Mouse (Mus musculus) lung, postnatal 14 days (tissue): ENCODE results near the gene Pbx3.

Experiments
- DNase-seq: peaks from one replicate; pipeline ENCODE4 v3.0.0; 2021

Gene Pbx3

DNA sequence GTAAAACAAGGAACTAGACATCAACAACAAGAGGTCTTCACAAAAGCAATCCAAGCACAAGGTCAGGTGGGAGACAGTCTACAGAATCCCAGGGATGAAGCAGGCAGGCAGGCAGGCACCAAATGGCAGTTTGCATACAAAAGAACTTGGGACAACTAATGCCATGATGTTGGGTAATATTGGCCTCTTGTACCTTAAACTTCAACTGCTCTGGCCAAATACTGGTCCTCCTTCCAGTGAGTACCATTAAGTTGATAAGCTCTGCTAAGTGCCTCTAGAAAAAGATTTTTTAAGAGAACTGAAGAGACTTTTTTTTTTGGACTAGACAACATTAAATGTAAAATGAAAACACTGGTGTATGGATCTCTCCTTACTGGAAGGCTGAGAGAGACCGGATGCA is 83.2 kb downstream of the Pbx3 start:
- no peak for DNase-seq

DNA sequence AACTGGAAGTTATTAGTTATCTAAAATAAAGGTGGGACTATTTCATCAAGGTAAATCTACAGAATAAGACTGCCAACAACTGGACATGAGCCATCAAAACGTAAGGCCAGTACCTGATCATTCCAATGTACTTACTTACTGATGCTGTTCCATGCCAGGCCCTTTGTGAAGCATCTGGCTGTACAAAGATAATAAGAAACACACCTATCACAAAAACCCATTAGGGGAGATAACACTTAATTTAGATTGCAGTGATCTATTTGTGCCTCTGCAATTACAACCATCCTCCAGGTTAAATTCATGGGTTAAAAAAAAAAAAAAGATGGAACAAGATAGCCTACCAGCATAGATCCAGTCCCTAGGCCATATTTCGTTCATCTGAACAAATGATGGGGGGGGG is 88.7 kb downstream of the Pbx3 start:
- no peak for DNase-seq

DNA sequence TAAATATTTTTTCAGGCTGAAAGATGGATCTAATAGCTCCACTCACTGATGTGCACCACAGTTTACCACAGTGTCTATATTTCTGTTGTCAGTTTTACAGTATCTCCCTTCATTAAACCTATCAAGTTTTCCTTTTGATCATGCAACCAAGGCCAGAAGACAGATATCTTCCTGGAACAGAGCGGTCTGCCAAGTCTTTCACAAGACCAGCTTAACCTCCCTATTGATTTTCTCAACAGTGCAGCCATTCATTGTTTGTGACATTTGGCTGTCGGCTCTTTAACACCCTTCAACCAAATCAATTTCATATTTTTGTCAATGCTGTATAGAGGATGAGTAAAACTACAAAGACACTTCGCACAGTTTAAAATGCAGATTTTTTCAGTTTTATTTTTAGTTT is 91.9 kb downstream of the Pbx3 start:
- DNase-seq = no peak

DNA sequence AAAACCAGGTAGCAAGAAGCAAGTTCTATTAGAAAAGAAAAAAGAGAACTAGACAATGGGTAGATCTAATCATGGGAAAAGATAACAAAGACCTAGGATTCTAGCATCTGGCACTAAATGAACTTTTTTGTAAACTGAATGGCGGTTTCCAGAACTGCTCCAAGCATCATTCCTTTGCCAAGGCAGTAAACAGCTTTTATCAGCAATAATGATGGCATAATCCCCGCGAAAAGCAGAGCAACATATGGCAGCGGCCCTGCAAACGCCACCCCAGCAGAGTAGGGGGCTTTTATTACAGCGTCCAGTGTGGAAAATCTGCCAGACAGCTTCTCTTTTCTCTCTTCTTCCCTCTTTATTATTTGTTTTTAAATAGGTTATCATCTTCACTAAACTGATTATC is 93.2 kb downstream of the Pbx3 start:
- no peak for DNase-seq

DNA sequence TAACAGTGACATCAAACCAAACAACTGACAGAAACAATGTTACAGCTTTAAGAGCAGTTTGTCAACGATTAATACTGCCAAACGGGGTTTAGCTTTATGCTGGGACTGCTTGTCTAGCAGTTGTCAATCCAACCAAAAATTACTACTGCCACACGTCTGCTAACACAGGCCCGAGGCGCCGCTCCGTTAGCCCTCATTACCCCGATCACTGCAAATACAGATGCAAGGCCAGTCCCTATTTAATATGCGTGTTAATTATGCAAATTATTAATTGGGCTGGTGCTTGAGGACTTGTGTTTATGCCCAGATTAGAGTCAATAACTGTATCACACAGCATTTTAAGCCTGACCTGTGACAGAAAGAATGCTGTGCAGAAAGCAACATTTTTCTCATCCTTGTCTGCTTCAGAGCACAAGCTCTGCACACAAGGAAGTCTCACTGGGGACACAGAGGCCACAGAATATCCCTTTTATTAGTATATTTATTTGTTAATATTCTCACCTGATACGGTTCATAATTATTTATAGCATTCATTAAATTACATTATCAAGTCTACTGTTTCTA is 97.2 kb downstream of the Pbx3 start:
- no peak for DNase-seq

DNA sequence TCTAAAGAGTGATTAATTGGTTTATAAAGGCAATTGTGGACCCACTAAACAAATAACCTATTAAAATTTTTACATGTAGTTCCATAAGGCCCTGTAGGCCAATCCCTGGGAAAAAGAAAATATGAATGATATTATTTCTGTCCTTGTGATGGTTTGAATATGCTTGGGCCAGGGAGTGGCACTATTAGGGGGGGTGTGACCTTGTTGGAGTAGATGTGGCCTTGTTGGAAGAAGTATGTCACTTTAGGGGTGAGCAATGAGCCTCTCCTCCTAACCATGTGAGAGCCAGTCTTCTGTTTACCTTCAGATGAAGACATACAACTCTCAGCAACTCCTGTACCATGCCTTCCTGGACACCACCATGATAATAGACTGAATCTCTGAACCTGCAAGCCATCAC is 110.9 kb downstream of the Pbx3 start:
- no peak for DNase-seq

DNA sequence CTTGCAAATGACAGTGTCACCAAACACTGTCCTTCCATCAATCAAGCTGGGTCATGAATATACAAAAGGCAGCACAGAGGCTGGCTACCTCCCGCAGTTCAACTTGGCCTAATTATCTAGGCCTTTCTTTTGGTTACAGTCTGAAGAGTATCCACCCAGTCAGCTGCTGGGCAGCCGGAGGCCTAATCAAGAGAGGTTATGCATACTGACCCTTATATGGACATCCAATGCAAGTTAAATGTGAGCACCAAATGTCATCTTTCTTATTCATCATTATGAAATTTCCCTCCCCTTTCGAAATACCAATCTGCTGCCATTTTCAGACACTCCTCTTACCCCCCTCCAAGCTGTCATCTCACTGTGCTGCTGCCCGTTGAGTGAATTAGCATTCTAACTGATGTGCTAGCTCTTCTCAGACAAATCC is 112.3 kb downstream of the Pbx3 start:
- no peak for DNase-seq

DNA sequence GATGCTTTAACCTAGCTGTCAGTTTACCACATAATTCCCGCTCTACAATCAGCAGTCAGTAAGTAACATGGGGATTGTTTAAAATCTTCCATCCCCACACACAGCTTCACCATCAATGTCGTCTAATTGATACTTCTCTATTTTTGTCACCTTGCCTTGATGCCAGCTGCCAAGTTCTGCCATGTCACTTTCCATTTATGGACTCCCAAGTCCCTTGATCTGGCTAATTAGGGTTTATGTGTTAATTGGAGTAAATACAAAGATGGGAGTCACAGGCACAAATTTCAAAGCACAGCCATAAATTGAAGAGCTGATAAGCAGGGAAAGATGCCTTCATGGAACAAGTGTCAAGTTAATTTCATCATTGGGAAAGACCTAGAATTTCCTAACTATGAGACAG is 114.7 kb downstream of the Pbx3 start:
- DNase-seq = no peak

DNA sequence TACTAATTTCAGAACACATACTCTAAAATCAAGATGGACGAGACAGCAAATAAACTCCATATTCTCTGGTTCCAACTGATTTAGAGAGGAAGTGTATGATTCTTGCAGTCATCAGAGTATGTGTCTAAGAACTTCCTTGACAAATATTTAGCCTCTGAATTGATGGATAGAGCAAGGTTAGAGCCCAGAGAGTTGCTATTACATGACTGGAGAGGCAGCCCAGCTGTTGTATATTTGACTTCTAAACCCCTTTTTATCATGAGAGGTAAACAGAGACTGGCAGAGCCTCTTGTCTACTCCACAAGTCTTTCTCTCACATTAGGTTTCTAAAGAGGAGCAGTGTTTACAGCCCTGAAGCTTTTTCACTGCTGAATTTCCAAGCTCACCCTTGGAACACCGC is 115.3 kb downstream of the Pbx3 start:
- no peak for DNase-seq

DNA sequence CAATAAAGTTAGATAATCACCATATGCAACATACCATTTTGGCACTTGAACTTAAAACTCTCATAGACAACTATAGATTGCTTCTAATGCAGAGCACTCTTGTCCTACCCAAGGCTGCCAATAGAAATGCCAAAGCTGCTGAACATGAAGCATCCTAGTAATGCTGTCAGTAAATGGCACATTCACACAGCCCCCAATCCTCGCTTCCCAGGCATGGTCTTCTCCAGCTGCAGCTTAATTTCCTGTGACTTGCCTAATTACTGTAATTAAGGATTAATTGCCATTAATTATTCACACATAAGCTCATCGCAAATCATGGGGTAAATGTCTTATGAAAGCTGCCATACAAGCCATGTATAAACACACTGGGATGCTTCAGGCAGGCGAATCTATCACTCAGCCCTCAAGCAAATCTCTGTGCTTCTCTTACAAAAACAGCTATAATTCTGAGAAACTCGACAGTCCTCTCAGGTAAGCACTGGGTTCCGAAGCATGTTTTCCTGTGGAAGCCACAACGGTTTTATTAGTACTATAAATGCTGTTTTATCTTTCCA is 116.9 kb downstream of the Pbx3 start:
- DNase-seq = no peak

DNA sequence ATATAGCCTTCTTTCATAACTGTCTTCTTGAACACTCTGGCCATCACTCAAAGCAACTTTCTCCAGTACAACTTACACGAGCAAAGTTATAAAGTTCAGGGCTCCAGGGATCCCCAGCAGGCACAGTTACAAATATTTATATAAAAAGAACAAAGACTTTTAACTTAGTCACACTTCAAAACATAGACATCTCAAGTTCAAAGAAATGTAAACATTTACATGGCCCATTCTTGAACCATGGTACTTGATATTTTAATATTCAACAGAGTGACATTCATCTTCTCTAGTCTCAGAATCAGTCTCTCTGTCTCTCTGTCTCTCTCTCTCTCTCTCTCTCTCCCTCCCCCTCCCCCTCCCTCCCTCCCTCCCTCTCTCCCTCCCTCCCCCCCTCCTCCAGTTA is 119.3 kb downstream of the Pbx3 start:
- DNase-seq = no peak

DNA sequence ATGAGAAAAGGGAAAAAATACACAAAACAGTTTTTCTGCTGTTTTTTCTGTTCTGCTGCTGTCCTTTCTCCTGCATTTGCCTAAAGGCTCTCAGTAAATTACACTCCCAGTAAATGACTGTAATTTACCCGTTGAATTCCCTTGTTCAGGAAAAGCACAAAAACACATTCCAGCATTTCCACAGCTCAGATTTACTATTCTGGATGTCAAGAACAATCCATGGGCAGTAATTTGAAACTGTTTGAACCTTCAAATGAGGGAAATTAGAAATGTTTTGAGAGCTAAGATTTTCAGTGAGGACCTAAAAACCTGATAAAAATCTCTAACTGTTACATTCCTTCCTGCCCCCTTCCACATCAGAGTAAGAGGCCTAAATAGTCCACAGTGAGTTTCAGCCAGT is 119.8 kb downstream of the Pbx3 start:
- no peak for DNase-seq

DNA sequence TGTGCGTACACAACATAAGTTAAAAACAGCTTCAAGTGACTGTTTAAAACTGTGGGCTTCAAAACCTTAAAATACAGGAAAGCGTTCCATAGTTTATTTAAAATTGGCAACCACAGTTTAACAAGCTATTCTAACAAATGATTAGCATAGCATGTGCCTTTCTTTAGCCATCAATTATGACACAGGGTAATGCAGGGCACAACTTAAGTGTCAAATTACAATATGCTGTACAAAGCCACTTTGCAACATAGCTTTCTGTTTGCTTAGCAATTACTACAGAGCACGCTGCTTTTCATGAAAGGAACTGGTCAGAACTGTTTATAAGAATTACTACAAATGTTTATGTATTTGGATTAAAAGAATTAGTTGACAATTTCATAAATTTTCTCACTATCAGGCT is 120.7 kb downstream of the Pbx3 start:
- no peak for DNase-seq

DNA sequence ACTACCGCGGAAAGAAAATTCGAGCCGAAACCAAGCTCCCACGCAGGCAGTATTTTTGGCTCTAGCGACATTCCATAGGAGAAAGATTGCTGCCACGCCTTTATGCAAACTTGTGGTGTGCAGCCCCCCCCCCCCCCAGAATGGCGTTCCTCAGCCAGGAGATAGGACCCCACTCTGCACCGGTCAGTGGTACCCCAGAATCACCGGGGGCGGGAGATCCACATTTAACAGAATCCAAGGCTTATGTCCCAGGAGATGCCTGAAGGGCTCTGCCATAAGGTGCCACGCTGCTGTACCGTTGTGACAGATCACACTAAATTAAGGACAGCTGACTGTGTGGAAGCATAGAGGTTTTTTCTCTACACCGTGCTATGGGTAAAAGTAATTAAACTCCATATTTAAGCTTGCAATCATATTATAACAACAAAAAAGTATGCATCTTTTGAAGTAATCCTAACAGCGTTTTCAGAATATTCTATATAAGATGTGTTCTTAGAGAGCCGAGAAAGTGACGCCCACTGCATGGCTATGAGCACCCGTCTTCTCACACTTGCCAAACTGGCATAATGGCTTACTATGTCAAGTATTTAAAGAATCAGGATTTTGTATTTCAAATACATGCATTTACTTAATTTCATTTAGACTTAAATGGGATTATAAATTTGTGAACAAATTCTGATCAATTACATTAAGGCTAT is 122.8 kb downstream of the Pbx3 start:
- no peak for DNase-seq

DNA sequence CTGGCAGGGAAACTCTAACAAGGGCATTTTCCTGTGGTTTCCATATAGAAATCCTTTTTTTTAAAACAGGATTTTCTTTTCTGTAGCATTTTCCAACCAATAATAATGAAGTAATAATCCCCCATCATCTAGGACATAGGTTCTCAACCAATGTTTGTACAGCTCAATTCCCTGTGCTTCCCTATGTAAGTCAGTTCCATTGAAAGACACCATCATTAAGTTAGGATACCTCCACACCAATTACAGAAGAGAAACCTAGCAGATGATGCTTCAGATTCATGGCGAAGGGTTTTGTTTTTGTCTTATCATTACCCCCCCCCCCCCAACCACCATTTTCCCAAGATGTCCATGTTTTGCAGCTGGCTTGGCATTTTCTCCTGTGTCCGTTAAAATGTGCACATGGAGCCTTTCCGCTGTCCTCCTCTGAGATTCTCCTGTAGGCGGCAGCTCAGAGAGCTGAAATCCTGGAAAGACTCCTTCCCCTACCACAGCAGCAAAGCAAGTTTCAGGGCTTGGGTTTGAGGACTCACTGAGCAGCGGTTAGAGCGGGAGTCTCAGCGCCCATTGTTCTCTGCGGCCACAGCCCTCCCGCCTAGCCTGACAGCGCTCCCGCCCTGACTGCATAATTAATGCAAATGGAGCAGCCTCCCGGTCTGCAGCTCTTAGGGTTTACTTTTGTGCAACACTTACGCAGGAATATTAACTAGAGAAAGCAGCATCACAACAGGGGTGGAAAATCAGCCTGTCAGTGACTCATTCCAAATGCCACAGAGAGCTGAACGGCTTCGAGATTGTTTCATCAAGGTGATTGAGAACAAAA is 123.6 kb downstream of the Pbx3 start:
- peak; percentile 59 for DNase-seq

DNA sequence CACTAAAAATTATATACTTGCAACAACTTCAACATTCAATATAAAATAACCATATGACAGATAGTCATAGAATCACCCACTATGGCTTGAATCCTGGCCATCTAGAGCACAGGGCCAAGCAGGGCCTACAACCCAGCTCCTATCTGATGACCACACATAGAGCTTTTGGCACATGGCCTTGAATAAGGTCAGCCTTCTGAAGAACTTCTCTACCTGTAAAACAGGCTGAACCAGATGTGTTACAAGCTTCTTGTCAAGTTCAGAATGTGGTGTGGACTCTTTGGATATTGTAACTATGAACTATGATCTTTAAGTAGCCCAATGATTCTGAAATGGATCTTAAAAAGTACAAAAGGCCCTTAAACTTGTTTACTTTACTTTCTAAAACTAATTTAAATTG is 132.1 kb downstream of the Pbx3 start:
- no peak for DNase-seq

DNA sequence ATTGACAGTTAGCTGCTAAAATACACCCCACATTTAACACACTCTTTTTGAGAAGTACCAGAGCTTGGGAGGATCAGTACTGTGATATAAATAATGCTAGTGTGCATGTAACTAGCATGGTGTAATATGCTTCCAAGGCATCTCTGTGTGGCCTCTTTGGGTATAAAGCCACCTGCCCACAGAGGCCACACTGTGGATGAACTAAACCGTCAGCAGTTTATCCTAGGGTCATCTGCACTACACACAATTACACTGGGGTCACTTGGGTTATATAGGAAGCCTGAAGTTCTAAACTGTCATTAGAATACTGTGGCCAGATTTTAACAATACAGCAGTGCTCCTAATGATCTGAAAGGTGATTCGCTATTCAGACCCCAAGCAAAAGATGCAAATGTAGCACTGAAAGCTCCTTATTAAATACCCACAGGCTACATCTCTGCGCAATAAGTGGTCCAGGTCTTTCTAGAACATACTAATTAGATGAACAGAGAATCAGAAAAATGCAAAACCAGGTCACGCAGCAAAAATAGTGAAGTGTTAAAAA is 133.6 kb downstream of the Pbx3 start:
- no peak for DNase-seq

DNA sequence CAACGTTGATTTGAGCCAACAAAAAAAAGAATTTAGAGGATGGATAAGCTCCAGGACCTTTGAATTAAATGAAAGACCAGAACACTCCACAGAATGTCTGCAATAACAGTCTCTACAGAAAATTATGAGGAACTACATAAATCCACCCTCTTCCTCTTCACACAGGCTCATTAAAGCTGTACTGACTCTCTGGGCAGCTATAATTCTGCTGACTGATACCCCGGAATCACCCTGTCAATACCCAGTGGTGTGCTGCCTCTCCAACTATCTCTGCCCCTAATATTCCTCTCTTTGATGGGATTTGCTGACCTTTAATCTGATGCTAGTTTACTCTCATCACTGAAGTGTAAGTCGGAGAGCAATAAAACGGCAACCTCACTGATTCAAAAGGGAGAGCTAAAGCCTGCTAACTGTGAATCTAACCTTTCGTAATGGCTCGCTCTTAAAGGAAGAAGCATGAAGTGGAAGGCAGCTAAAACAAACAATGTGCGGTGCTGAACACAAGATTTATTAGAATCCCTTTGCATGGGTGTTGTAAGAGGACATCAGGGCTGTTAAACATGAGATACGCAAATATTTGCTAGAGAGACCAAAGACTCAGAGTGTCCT is 137.4 kb downstream of the Pbx3 start:
- no peak for DNase-seq

DNA sequence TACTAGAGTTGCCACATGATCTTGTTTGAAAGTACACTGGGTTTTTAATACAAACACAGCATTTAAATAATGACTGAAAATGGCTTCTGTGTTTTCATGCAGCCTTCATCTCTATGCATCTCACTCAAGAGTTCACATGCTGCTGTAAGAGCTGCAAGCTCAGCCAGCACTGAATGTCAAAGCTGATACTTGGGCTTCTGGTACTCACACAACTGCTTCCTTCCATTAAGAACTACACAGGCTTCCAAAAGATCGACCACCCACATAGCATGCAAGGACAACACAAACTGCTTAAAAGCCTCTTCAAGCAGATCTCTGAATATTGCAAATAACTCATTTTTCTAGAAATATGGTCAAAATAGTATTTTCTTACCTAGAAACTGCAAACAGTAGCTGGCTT is 138.7 kb downstream of the Pbx3 start:
- no peak for DNase-seq

DNA sequence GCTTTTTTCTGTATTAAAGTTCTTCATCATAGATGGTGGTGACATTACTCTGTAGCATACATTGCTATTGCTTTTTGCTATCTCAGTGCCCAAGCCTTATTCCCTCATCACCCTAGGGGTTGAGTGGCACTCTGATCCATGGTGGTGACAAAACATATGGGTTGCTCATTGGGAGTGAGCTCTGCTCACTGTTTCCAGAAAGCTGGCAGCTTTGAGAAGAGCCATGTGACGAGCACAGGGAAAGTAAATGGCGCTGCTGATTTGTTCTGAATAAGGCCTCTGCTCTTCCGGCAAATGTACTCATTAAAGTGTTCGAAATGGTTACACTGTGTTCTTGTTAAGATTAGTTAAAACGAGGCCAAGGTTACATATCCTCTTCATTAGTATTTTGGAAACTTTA is 139.7 kb downstream of the Pbx3 start:
- no peak for DNase-seq

DNA sequence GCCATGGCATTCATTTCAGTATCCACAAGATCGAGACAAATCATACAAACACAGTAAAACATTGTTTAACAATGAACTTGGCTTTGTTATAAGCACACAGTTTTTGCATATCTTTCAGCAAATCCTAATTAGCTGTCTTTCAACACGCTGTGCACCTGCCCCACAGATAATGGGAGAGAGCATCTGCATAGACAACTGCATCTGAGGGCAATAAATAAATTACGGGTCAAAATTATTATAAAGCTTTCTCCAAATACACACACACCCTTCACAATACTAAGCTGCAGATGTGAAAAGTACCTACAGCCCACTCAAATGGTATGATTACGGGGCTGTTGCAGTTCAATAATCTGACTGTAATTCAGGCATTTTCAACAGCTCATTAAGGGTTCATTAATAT is 145.3 kb downstream of the Pbx3 start:
- DNase-seq = no peak

DNA sequence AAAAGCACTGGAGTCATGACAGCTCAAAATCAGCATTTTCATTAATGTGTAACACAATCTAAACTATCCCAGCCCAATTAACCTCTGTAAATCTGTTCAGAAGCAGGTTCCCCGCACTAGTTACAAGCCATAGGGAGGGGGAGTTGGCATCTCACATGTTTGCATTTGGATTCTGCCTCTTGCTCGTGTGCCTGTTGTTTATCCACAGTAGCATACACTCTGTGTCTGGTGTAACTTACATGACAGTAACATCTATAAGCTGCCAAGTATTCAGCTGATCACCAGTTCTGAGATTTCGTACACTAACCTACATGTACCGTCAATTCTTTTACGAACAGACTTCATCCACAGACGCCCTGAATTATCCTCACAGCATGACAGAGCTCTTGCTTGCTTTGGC is 147.5 kb downstream of the Pbx3 start:
- no peak for DNase-seq

DNA sequence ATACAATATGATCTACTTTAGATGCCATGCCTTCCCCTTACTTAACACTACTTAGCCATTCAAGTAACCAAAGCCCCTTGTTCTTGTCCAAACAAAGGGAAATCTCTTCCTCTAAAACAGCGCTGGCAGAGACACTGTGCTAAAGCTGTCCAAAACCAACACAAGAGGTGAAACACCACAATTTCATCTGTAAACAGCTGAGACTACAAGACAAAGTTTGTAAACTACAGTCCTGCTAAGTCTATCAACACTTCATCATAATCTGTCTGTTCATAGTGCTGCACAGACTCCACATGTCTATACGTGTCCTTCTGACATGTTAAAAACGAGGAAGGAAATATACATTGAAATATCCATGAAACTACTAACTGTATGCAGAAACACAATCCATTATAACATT is 151.5 kb downstream of the Pbx3 start:
- DNase-seq = no peak
